Mouse (Mus musculus) ovary, adult 18-20 months (tissue): ENCODE results near the gene Gm14147.
"Not testable (repeated sequence)": the region's sequence is repeated elsewhere in the genome, so short reads cannot be mapped to it uniquely, and the experiment has no call there.

Experiments
- DNase-seq: peaks from one replicate; pipeline ENCODE4 v3.0.0; 2022; ENCODE audit warnings: low spot score, mixed read lengths

Gm14147 gene

GRCm38 (mm10) chr2:151097945-151098344 is at the start of gene Gm14147:
Gene Gm14147, plus strand, starts transcription at chr2:151098245.
- DNase-seq: not testable (repeated sequence)

- no peak for DNase-seq
Measured at GRCm38 (mm10) chr2:151056637-151057036, 41.4 kb upstream of the Gm14147 start.

GRCm38 (mm10) chr2:151092250-151092649 is 5.8 kb upstream of the Gm14147 start, which contains the start of gene Gm14151:
Gene Gm14151, minus strand, starts transcription at chr2:151092350.
- DNase-seq: not testable (repeated sequence)
